Mouse (Mus musculus) G1E (cell line): ENCODE measurements around the gene Ccdc115. TPM values are rescaled to one million over a fixed set of nuclear protein-coding genes. Genes with fewer than 3 reads are reported as not detected.
A peak's percentile ranks its signal among the peaks of the same experiment; 100 is the strongest.

Source experiments
- ATAC-seq: 2 replicates; pipeline ENCODE4 v1.8.0; 2016; ENCODE audit warnings: mild to moderate bottlenecking; ENCODE audit not compliant: insufficient number of reproducible peaks, poor library complexity, low FRiP score, severe bottlenecking; ENCODE audit errors: extremely low read depth
- DNase-seq: peaks from one replicate; pipeline ENCODE4 v3.0.0; 2012; ENCODE audit warnings: low spot score
- H3K27me3 ChIP-seq: 2 replicates; pipeline ENCODE4 v1.6.1; 2012; ENCODE audit warnings: mild to moderate bottlenecking, low read length, inconsistent platforms; ENCODE audit not compliant: insufficient read depth
- H3K36me3 ChIP-seq: replicated peaks from 2 replicates; pipeline ENCODE3; 2012; ENCODE audit warnings: mild to moderate bottlenecking, inconsistent platforms
- H3K4me1 ChIP-seq: 2 replicates; pipeline ENCODE4 v1.6.1; 2012; ENCODE audit warnings: low read depth, low read length, inconsistent platforms, mixed read lengths; ENCODE audit not compliant: insufficient read depth
- H3K4me3 ChIP-seq: 2 replicates; pipeline ENCODE4 v1.5.1; 2012; ENCODE audit warnings: low read depth, mild to moderate bottlenecking, inconsistent platforms, low read length, moderate library complexity, mixed read lengths
- H3K9me3 ChIP-seq: replicated peaks from 2 replicates; pipeline ENCODE4 v1.6.1; 2012; ENCODE audit warnings: inconsistent platforms
- CTCF ChIP-seq: IDR thresholded peaks from 2 replicates; pipeline ENCODE4 v1.5.1; 2012; ENCODE audit warnings: low read depth, low read length, inconsistent platforms, mixed read lengths
- GATA1 ChIP-seq: IDR thresholded peaks from 2 replicates; pipeline ENCODE4 v1.6.1; 2012; ENCODE audit warnings: borderline replicate concordance, low read length, inconsistent platforms, mixed read lengths
- GATA2 ChIP-seq: IDR thresholded peaks from 2 replicates; pipeline ENCODE4 v1.6.1; 2012; ENCODE audit warnings: low read depth, low read length, inconsistent platforms, borderline replicate concordance
- POLR2AphosphoS5 ChIP-seq: IDR thresholded peaks from 2 replicates; pipeline ENCODE4 v1.6.1; 2012; ENCODE audit warnings: low read depth, low read length, inconsistent platforms; ENCODE audit not compliant: insufficient replicate concordance
- TAL1 ChIP-seq: conservative IDR thresholded peaks from 2 replicates; pipeline ENCODE4 v1.6.1; 2012; ENCODE audit warnings: low read depth, low read length, inconsistent platforms, mixed read lengths
- polyA plus RNA-seq: library from polyadenylated mRNA; stranded (reverse); fragments of >175 nt; gene quantifications from 2 replicates; pipeline ENCODE4 v1.2.3, GENCODE M21; 2012
- total RNA-seq, 2 experiments: library from RNA; stranded (forward) in 1 of 2; stranded (reverse) in 1 of 2; fragments of 200-1000 nt in 1 of 2; fragments of >200 nt in 1 of 2; fragmentation: Nextera tagmentation in 1 of 2; gene quantifications; 2 replicates each; pipeline ENCODE4 v1.2.3; 2014 to 2017

Ccdc115 gene
- total RNA-seq (2014; fragmentation: Nextera tagmentation) (97.1 and 135 TPM in 2 replicates), total RNA-seq (2017) (146 TPM in 2 replicates), polyA plus RNA-seq (60.5 and 74.6 TPM in 2 replicates)

- H3K9me3 ChIP-seq, result peaks cover 4% of the 10 kb centered on the region
- H3K36me3 ChIP-seq, result peaks cover 64% of the 10 kb centered on the region
- peaks cover 40% of the 10 kb centered on the region for H3K4me1 ChIP-seq
- ATAC-seq (peak; percentile 91), DNase-seq (peak; percentile 99)
- peak within 1 kb of the TSS; percentile 74 for H3K4me3 ChIP-seq
- no peak for TF ChIP-seq TAL1
- no peak for TF ChIP-seq GATA1
- no peak for TF ChIP-seq GATA2
- TF ChIP-seq CTCF, result no peak
- TF ChIP-seq POLR2AphosphoS5, result no peak
- H3K27me3 ChIP-seq, result no peaks in the 10 kb centered on the region
These were observed at the start of gene Ccdc115, which contains the start of gene Imp4 for GRCm38 (mm10) chr1:34439215-34439960. TSS of gene Ccdc115 (minus strand) at chr1:34439672. TSS of gene Imp4 (plus strand) at chr1:34439851.

- ATAC-seq, result no peak
These were observed 47.9 kb upstream of the Ccdc115 start for GRCm38 (mm10) chr1:34487383-34487782.

GRCm38 (mm10) chr1:34485461-34486188, 46.2 kb upstream of the Ccdc115 start:
- Histone ChIP-seq H3K4me3 (peak overlapping the region; percentile 50; the same call in 1 of the 2 replicates), H3K27me3 (no peaks in the 10 kb centered on the region), H3K9me3 (no peaks in the 10 kb centered on the region), H3K36me3 (no peaks in the 10 kb centered on the region), H3K4me1 (peaks cover 46% of the 10 kb centered on the region)
- no peak for ATAC-seq
- TF ChIP-seq POLR2AphosphoS5, result no peak
- no peak for TF ChIP-seq CTCF
- no peak for TF ChIP-seq GATA2
- no peak for TF ChIP-seq TAL1
- no peak for TF ChIP-seq GATA1
- DNase-seq, result no peak

More at GRCm38 (mm10) chr1:34487383-34487782, 47.9 kb upstream of the Ccdc115 start:
- H3K36me3 ChIP-seq, result no peaks in the 10 kb centered on the region
- no peak for DNase-seq
- no peak for TF ChIP-seq POLR2AphosphoS5
- no peak for TF ChIP-seq TAL1
- no peak for TF ChIP-seq CTCF
- TF ChIP-seq GATA2, result no peak
- no peak for TF ChIP-seq GATA1
- peaks cover 56% of the 10 kb centered on the region for H3K4me1 ChIP-seq
- H3K27me3 ChIP-seq, result no peaks in the 10 kb centered on the region
- peaks cover 2% of the 10 kb centered on the region for H3K9me3 ChIP-seq
- H3K4me3 ChIP-seq, result no peak overlapping the region

- no peak overlapping the region for H3K4me3 ChIP-seq
- H3K9me3 ChIP-seq, result no peaks in the 10 kb centered on the region
- H3K36me3 ChIP-seq, result no peaks in the 10 kb centered on the region
- DNase-seq (peak; percentile 43), ATAC-seq (peak; percentile 37)
- TF ChIP-seq GATA2, result no peak
- TF ChIP-seq POLR2AphosphoS5, result no peak
- TF ChIP-seq CTCF, result no peak
- no peak for TF ChIP-seq TAL1
- TF ChIP-seq GATA1, result no peak
- peaks cover 43% of the 10 kb centered on the region for H3K4me1 ChIP-seq
- H3K27me3 ChIP-seq, result peaks cover 4% of the 10 kb centered on the region
These were observed 45.0 kb upstream of the Ccdc115 start for GRCm38 (mm10) chr1:34484470-34484869.

- no peaks in the 10 kb centered on the region for H3K9me3 ChIP-seq
- H3K4me3 ChIP-seq, result no peak overlapping the region
- TF ChIP-seq CTCF, result no peak
- TF ChIP-seq POLR2AphosphoS5, result no peak
- no peak for TF ChIP-seq TAL1
- TF ChIP-seq GATA1, result no peak
- TF ChIP-seq GATA2, result no peak
- no peak for DNase-seq
- peaks cover 42% of the 10 kb centered on the region for H3K4me1 ChIP-seq
- H3K27me3 ChIP-seq, result peaks cover 9% of the 10 kb centered on the region
- no peak for ATAC-seq
- no peaks in the 10 kb centered on the region for H3K36me3 ChIP-seq
These were observed 42.6 kb upstream of the Ccdc115 start for GRCm38 (mm10) chr1:34481920-34482669.

- peaks cover 9% of the 10 kb centered on the region for H3K27me3 ChIP-seq
- peaks cover 38% of the 10 kb centered on the region for H3K4me1 ChIP-seq
- H3K9me3 ChIP-seq, result no peaks in the 10 kb centered on the region
- no peaks in the 10 kb centered on the region for H3K36me3 ChIP-seq
- ATAC-seq, result no peak
- H3K4me3 ChIP-seq, result no peak overlapping the region
- TF ChIP-seq TAL1, result no peak
- TF ChIP-seq GATA2, result no peak
- no peak for TF ChIP-seq GATA1
- TF ChIP-seq CTCF, result no peak
- no peak for TF ChIP-seq POLR2AphosphoS5
- no peak for DNase-seq
These were observed 41.3 kb upstream of the Ccdc115 start for GRCm38 (mm10) chr1:34480801-34481200.
